Mouse (Mus musculus): ENCODE results near the gene Ubxn6.
A peak's percentile ranks its signal among the peaks of the same experiment; 100 is the strongest.
"Not testable (repeated sequence)": the region's sequence is repeated elsewhere in the genome, so short reads cannot be mapped to it uniquely, and the experiment has no call there.

Ubxn6 gene

DNA sequence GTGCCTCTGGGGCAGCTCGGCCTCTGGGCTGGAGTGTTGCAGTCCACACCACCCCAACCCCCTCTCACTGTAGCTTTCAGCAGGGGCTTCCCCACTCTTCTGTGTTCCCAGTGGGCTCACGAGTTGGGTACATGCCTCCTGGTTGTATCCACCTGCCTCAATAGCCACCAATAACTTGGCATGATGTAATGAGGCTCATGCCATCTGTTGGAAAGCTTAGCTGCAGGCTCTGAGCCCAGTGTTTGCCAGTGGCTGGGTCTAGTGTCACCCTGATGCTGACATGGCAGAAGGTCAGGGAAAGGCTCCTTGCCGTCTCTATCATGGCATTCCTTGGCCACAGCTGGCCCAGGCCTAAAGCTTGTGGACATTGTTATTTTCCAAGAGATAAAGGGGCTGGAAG lies 26.0 kb upstream of the Ubxn6 start:
- no peak for DNase-seq (ENCODE audit: low read depth)

DNA sequence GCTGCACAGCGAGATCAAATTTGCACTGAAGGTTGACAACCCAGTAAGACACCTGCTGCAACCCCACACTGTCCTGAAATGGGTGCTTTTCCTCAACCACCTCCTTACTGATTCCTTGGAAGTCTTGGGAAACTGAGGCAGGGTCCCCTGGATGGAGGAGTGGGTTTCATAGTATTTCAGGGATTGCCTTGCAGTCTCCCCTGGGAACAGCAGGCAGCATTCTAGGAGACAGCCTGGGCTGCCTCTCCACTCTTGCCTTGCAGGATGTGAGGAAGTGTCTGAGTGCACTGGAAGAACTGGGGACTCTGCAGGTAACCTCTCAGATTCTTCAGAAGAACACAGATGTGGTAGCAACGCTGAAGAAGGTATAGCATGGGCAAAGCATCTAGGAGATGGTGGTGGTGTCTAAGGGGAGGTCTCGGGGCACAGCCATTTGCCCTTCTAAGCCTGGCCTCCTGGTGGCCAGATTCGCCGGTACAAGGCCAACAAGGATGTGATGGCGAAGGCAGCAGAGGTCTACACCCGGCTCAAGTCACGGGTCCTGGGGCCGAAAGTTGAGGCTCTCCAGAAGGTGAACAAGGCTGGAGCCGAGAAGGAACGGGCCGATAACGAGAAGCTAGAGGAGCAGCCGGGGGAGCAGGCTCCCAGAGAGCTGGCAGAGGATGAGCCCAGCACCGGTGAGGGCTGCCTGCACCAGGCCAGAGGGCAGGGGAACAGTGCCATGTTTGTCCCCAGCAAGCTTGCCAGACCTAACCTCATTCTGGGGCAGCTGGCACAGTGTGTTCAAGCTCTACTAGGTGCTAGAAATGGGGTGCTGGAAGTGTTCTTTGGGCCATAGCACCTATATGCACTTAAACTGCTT lies 24.1 kb upstream of the Ubxn6 start:
- DNase-seq (ENCODE audit: low read depth) = no peak

DNA sequence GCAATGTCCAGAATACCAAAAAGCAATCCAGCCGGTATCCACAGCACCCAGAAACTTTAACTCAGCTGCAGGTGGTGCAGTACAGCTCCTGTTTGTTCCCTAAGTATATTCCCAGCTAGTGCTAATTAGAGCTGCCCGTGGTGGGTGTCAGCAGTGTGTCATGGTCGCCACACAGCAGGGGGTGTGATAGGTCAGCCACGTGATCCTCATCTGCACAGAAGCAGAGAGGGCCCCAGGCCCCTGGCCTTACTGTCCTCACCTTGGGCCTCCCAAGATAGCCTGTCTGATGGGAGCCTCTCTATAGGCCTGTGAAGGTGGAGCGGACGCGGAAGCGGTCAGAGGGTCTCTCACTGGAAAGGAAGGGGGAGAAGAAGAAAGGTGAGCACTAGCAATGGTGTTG lies 23.4 kb upstream of the Ubxn6 start:
- DNase-seq (ENCODE audit: low read depth) = no peak

DNA sequence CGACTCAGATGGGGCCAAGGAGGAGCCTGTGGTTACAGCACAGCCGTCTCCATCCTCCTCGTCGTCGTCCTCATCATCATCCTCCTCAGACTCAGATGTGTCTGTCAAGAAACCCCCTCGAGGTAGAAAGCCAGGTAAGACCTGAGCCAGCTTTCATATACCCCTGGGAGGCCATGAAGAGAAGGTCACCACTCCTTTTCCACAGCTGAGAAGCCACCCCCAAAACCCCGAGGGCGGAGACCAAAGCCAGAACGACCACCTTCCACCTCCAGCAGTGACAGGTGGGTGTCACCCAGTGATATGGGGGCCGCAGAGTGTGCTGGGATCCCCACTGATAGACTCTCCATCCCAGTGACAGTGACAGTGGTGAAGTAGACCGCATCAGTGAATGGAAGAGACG lies 22.1 kb upstream of the Ubxn6 start:
- no peak for DNase-seq (ENCODE audit: low read depth)

DNA sequence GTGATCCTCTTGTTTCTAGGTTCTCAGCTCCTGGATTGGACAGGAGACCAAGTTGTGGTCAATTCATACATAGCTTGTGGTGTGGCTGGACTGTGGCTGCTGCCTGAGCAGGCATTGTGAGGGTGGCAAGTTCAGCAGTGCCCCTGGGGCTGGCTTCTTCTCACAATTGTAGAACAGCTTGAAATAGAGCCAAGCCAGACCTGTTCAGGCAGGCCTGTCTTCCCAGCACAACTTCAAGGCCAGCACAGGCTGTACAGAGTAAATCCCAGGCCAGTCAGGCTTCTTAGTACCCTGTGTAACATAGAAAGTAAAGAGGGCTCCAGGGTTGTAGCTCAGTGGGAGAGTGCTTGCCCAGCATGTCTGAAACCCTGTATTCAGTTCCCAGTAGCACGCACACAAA lies 18.0 kb upstream of the Ubxn6 start:
- no peak for DNase-seq (ENCODE audit: low read depth)

DNA sequence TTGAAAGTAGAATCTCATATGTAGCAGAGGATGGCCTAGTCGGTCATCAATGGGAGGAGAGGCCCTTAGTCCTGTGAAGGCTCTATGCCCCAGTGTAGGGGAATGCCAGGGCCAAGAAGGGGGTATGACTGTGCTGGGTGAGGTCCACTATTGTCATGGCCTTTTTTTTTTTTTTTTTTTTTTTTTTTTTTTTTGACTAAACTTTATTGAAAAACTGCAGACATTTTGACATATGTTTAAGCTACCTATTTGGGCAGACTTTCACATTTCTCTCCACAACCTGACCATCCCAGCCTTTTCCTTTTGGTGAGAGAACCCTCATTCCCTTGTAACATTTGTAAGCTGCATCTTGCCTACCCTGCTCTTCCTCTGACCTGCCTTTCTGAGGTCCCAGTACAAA lies 17.5 kb upstream of the Ubxn6 start:
- no peak for DNase-seq (ENCODE audit: low read depth)

DNA sequence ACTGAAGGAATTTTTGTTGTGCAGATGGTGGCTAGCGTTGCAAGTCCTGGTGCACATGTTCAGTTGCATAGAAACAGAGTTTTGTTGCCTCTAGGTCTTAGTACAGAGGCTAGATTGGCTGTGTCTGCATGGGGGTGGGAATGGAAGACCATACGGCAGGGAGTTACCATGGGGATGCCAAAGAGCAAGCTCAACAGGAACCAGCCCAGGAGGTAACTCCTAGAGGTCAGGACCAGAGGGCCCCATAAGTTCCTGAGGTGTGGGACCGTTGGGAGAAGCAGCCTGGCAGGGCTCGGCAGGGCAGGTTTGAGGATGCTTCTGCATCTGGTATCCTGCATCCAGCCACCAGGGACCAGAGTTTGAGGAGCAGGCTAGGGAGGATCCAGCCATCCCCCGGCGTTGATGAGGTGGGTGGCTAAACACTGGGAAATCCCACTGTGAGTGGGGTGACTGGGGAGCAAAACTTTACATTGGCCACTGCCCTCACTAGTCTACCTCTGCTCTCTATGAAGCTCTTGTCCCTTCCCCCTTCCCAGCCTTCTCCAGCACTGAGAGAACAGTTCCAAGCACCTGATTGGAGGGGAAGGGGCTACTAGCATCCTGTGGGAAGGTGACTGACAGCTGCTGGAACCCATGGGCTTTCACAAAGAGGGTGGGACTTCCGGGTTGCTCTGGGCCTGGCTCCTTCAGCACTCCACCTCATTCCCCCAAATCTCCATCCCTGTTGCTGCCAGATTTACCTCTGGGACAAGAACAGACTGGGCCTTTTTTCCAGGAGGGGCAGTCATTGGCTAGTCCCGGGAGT lies 6.2 kb upstream of the Ubxn6 start:
- peak; percentile 81 for DNase-seq (ENCODE audit: low read depth)

DNA sequence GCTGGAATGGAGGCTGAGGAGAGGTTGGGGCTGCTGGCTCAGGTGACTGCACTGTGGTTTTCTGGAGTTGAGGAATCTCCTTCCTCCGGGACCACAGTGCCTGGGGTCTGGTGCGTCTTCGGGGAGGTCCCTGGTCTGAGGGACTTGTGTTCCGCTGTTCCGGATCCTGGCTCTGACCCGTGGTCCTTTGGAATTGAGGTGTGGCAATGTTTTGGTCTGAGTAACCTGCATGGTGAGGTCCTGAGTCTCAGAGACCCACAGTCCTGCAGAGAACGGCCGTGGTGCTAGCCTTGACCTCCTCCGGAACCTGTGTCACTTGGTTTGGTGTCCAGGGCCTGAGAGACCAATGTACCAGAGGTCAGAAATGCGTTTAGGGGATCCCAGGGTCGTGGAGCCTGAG lies 5.1 kb upstream of the Ubxn6 start:
- no peak for DNase-seq (ENCODE audit: low read depth)

DNA sequence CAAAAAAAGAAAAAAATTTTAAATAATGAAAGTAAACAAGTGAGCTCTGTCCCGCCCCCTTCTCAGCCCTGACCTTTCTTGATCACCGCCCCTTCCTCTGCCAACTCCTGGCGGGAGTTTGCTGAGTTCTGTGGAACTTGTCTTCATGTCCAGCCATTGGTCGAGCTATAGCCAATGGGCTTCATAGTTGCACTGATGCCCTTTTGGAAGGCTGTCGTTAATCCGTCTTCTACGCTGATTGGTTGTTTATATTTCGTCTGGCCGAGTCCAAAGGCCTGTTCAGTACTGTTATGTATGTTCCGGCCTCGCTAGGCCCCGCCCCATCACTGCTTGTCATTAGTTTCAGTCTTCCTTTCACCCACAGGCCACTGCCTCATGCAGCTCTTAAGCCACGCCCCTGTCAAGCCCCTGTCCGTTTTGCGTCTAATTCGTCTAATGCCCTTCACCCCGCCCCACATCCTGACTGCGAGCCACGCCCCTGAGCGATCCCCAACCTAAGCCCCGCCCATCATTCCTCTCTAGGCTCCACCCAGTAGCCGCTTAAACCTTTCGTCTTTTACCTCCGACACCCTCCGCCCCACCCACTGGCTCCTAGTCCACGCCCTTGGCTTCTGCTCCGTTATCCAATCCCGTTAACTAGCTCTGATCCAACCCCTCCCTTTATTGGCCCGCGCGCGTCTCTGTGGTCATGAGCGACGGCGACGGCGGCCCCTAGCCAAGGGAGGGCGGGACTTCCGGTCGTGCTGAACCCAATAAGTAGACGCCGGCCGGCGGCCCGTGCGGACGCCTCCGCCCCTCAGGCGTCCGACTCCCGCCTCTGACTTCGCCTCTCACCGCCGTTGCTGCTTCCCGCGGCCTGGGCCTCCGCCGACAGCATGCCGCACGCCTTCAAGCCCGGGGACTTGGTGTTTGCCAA lies 4.3 kb upstream of the Ubxn6 start, which contains the start of gene Hdgfl2:
TSS of gene Hdgfl2 (plus strand) at position 755 of the 916 bp plus-strand sequence.
- peak; percentile 100 for DNase-seq (ENCODE audit: low read depth)

DNA sequence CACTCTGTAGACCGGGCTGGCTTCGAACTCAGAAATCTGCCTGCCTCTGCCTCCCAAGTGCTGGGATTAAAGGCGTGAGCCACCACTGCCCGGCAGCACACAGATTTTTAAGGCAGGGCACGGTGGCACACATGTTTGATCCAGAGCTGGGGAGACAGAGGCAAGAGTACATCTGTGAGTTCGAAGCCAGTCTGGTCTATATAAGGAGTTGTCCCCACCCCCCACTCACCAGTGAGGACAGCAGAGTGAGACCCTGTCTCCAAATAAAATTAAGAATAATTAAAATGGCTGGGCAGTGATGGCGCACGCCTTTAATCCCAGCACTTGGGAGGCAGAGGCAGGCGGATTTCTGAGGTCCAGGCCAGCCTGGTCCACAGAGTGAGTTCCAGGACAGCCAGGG lies 3.5 kb upstream of the Ubxn6 start:
- not testable (repeated sequence) for DNase-seq (ENCODE audit: low read depth)

DNA sequence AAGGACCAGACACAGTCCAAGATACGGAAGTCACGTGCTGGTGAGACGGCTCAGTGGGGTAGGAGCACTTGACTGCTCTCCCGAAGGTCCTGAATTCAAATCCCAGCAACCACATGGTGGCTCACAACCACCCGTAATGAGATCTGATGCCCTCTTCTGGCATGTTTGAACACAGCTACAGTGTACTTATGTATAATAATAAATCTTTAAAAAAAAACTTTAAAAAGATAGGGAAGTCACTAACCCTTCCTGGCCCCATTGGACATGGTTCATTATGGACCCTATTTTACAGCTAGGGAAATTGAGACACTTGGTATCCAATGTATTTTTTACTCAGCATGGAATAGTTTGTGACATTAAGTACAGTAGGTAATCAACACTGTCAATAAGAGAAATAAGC lies 2.7 kb upstream of the Ubxn6 start:
- DNase-seq (ENCODE audit: low read depth) = no peak

DNA sequence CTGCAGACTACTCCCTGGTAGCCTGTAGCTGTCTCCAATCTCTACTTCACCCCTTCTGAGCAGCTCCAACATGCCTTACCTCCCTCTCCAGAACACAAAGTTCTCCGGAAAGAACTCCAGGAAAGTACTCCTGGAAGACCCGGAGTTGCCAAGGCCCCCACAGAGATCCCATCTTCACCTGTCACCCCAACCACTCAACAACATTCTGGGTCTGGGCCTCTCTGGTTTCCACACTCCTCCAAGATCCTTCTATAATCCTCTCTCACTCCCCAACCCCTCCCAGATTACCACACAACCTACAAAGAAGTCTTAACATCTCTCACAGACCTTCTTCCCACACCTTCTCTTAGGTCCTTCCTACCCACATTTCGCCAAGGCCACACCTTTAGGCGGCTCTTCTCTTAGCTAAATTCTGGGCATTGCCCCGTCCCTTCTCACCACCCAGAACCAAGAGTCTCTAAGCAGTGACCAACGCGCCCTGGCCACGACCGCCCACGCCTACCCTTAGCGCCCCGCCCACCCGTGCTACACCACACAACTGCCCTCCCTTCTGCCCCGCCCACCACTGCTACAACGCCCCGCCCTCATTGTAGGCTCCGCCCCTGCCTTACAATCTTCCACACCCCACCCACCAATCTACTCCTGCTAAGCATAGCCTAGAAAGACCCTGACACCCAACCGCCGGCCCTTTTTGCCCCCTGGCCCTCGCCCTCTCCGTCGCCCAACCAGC lies 566 bp downstream of the Ubxn6 start:
- DNase-seq (ENCODE audit: low read depth) = peak; percentile 94

DNA sequence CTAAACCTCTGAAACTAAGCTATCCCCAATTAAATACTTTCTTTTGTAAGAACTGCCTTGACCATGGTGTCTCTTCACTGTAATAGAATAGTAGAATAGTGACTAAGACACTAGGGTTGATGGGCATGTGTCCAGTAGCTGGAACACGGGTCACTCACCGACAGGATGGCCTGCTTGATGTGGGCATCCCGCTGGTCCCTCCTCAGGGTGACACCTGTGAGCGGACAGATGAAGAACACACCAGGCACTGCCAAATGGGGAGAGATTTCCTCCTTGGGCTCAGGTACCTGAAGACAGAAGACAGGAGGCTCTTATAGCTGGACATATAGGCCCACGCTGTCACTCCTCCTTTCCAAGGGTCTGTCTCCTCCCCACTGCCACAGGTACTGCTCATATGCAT lies 2.6 kb downstream of the Ubxn6 start:
- no peak for DNase-seq (ENCODE audit: low read depth)

DNA sequence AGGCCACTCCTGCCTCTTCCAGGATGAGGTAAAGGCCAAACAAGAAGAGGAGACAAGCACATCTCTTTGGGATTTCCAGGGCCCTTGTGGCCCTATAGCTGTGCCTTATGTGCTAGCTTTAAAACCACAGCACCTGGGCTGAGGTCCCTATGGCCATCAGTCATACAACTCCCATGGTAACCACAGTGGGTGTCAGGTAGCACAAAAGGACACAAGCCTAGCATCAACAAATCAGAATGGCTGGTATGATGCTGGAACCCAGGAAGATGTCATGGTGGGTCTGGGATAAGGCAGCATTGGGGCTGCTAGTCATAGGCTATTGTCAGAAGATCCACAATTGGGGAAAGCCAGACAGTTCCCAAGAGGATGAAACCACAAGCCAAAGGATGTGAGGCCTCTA lies 3.7 kb downstream of the Ubxn6 start:
- no peak for DNase-seq (ENCODE audit: low read depth)

DNA sequence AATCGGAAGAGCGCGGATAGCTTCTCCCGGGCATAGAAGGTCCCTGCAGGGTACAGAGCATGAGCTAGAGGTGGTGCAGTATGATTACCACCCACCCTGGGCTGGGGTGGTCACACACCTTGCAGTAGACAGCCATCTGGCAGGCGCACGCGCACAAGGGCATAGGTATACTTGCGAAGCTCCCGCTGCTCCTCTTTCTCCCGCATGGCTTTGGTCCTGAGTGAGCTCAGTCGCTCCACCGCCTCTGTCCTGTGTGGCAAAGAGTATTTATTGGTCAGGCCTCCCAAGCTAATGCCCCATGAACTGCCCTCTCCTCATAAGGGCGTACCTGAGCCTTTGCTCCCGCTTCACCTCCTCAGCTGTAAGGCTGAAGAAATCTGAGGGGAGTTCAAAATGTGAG lies 5.8 kb downstream of the Ubxn6 start:
- DNase-seq (ENCODE audit: low read depth) = no peak

DNA sequence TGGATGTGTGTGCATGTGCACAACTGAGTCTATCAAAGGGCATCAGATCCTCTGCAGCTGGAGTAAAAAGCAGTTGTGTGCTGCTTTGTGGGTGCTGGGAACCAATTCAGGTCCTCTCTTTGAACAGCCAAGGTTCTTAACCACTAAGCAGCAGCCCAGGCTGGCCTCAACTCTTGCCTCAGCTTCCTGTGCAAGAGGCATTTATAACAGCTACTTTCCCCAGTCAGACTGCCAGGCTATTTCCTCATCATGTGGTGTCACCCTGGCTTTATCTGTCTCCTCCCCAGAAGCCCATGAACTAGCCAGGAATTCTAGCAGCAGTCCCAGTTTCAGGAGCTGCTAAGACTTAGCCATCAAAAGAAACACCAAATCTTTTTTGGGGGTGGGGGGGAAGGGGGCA lies 8.4 kb downstream of the Ubxn6 start:
- DNase-seq (ENCODE audit: low read depth) = peak; percentile 84

DNA sequence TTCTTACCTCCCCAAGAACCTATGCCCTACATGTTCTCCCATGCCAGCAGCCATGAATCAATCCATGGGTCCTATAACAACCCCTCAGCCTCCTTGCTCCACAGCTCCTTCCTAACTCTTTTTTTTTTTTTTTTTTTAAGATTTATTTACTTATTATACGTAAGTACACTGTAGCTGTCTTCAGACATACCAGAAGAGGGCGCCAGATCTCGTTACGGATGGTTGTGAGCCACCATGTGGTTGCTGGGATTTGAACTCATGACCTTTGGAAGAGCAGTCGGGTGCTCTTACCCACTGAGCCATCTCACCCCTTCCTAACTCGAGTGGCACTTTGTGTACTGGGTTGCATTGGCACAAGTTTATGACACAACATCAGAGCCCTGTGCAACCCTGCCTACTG lies 9.1 kb downstream of the Ubxn6 start:
- not testable (repeated sequence) for DNase-seq (ENCODE audit: low read depth)

DNA sequence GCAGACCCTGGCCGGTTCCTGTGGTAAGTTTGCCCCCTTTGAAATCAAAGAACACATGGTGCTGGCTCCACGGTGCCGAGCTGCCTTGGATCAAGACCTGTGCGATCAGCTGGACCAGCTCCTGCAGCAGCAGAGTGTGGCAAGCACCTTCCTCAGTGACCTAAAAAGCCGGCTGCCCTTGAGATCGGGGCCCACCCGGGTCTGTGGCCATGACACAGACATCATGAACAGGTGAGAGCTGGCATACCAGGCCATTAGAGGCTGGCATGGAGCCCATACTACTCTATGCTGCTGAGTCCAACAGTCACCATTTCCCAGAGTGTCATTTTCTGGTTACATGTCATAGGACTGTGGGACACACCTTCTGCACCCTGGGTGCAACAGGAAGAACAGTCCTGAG lies 12.7 kb downstream of the Ubxn6 start:
- no peak for DNase-seq (ENCODE audit: low read depth)

DNA sequence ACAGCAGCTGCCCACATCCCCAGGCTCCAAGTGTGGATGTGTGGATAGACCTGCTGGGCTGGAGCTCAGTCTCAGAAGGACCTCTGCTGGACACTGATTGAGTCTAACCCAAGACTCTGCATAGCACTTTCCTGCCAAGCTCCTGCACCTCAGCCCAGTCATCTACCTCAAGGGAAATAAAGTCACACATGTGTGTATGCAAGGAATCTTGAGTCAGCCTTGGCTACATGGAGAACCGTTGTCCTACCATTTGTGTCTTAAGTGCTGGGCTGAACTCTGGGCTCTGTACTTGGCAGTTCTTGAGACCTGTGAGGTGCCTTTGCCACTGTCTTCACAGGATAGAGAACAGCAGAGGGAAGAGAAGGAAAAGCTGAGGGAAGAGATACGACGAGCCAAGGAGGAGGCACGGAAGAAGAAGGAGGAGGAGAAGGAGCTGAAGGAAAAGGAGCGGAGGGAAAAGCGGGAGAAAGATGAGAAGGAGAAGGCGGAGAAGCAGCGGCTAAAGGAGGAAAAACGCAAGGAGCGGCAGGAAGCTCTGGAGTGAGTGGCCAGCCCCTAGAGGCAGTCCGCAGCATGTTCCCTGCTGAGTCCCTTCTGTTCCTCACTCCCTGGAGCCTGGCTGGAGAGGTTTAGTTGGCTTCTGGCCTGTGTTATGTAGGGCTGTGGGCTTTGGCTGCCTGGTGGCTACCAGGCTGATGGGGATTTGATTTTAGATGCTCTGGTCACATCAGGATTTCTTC lies 17.3 kb downstream of the Ubxn6 start:
- no peak for DNase-seq (ENCODE audit: low read depth)

DNA sequence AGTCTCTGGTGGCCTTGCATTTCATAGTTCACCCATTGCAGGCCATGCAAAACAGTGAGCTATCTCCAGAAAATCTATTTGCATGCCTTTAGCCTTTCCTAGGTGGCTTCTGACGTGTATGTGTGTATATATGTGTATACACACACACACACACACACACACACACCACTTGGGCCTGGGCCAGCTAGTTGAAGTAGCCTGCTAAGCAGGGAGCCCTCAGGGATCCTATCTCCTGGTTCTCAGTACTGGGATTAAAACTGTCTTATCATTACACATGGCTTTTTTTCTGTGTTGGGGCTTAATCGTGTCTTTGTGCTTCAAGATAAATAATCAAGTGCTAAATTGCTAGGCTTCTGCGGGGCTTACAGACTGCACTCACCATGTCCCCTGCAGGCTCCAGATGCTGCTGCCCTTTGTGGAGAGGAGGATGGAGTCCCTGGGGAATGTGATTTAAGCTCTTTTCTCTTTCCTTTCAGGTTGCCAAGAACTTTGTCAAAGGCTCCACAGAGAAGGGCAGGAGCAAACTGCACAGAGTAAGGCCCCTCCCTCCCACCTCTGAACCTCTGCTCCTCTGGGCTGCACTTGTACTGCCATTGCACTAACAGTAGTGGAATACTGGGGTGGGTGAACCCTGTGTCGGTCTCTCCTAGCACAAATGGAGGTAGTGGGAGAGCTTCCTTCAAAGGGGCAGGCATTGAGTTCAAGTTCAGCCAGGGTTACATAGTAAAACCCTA lies 18.7 kb downstream of the Ubxn6 start:
- DNase-seq (ENCODE audit: low read depth) = no peak
